Mouse (Mus musculus) CH12.LX (cell line): Measurements from ENCODE around the gene Arhgap25.

Source experiments
- BHLHE40 ChIP-seq: IDR thresholded peaks from 2 replicates; pipeline ENCODE4 v1.6.1; 2011; ENCODE audit warnings: mild to moderate bottlenecking, low read depth, low read length, improper control_type of control experiment
- CTCF ChIP-seq, 2 experiments: IDR thresholded peaks in 1 of 2; conservative IDR thresholded peaks in 1 of 2; 2 replicates each; pipeline ENCODE4 v1.5.1; 2011 to 2012; ENCODE audit warnings: low read depth in 2 of 2, low read length in 2 of 2, improper control_type of control experiment in 1 of 2, inconsistent platforms in 1 of 2, mild to moderate bottlenecking in 1 of 2, moderate library complexity in 1 of 2
- JUND ChIP-seq: conservative IDR thresholded peaks from 2 replicates; pipeline ENCODE4 v1.6.1; 2011; ENCODE audit warnings: low read depth, low read length, improper control_type of control experiment
- MAFK ChIP-seq: IDR thresholded peaks from 2 replicates; pipeline ENCODE4 v1.6.1; 2011; ENCODE audit warnings: low read length, improper control_type of control experiment; ENCODE audit not compliant: insufficient replicate concordance
- MAX ChIP-seq: IDR thresholded peaks from 2 replicates; pipeline ENCODE4 v1.6.1; 2011; ENCODE audit warnings: low read length, improper control_type of control experiment
- POLR2A ChIP-seq: IDR thresholded peaks from 2 replicates; pipeline ENCODE4 v1.6.1; 2011; ENCODE audit warnings: low read depth, mild to moderate bottlenecking, improper control_type of control experiment, low read length
- SMC3 ChIP-seq: IDR thresholded peaks from 2 replicates; pipeline ENCODE4 v1.6.1; 2011; ENCODE audit warnings: low read depth, low read length, improper control_type of control experiment

- TF ChIP-seq MAX (no peak), SMC3 (no peak), JUND (no peak), CTCF (conservative IDR thresholded peaks at IDR 0.05 in 1 of 2, IDR thresholded peaks at IDR 0.05 in 1 of 2; ENCODE audit: low read depth in 2 of 2, low read length in 2 of 2) (no peak), MAFK (no peak), BHLHE40 (no peak), POLR2A (no peak)
These were observed 34.9 kb upstream of the Arhgap25 start for GRCm38 (mm10) chr6:87567686-87568593.
